Mouse (Mus musculus): ENCODE results near the gene Fam83g.

DNA sequence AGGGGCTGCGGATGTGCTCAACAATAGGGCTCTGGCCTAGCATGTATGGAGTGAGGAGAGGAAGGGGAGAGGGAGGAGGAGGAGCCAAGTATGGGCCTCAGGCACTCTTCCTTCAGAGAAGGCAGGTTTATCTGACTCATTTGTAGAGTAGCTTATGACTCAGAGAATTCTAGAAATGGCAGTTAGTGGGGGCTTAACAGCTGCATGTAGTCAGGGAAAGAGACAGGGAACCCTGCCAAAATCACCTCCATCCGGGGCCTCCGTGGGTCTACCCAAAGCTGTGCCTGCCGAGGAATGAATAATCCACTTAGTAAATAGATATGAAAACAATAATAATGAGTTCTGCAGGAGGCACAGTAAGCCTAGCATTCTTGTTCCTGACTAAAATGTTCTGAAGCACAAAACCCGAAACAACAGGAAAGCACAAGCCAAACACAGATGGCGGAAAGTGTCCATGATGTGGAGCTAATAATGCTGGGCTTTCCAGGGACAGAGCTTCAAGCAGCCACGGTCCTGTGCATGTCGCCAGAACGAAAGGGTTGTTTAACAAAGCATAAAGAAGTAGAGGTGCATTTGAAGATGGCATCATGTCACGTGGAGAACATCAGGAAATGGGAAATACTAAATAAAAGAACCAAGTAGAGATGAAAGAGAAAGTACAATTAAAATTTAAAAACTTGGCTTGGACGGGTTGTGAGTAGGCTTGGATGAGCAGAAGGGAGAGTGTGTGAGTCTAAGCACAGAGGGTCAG is 39.1 kb upstream of the Fam83g start:
- TF ChIP-seq POLR2A (IDR thresholded peaks at IDR 0.05; ENCODE audit: borderline replicate concordance, extremely low read depth, low read depth, low read length) (no peak), CTCF (IDR thresholded peaks at IDR 0.05; ENCODE audit: insufficient read depth, low read length) (no peak)

All from lung, adult 2 months (tissue).